Mouse (Mus musculus) cerebellum, postnatal 25 days (tissue): ENCODE data around the gene Slc25a34.

Experiments used
- DNase-seq, 2 experiments: peaks; one replicate each; pipeline ENCODE4 v3.0.0; 2021; ENCODE audit warnings: mixed read lengths in 2 of 2

Gene Slc25a34

DNA sequence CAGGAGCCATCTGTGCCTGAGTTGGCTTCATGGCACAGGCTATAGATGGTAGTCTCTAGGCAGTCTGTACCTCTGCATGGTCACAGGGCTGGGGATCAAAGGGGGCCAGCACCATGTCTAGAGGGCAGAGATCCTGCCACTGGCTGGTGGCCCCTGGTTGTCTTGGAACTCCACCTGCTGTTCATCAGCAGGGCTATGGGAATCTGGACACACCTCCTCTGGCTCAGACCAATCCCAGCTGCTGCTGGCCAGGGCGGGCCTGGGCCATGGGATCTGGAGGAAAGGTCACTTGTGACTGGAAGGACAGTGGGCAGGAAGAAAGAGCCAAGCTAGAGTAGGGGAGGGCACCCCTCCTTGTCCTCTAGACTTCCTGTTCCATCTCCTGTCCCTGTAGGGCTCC, at the start of gene Slc25a34:
Slc25a34 (minus strand) TSS at position 156 of the 400 bp plus-strand sequence.
- peak in 1 of 2 experiments; percentile 38 for DNase-seq

DNA sequence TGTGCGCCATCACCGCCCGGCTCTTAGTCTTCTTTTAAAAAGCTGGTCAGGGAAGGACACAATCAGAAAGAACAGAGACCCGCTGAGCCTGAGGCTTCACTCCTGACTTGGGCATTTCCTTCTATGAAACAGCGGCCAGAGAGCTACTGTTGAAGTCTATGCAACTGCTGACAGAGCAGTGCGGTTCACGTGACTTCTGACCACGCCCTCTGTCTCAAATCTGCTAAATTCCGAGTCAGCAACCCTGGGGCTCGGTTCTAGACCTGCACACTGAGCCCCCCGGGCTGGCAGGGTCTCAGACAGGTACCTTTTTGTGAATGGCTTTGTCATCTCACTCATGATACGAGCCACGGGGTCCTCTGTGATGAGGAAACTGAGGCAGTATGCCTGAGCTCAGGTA, 48.7 kb upstream of the Slc25a34 start:
- no peak for DNase-seq

- no peak for DNase-seq
Measured at GRCm38 (mm10) chr4:141671389-141671788, 47.8 kb upstream of the Slc25a34 start.

DNA sequence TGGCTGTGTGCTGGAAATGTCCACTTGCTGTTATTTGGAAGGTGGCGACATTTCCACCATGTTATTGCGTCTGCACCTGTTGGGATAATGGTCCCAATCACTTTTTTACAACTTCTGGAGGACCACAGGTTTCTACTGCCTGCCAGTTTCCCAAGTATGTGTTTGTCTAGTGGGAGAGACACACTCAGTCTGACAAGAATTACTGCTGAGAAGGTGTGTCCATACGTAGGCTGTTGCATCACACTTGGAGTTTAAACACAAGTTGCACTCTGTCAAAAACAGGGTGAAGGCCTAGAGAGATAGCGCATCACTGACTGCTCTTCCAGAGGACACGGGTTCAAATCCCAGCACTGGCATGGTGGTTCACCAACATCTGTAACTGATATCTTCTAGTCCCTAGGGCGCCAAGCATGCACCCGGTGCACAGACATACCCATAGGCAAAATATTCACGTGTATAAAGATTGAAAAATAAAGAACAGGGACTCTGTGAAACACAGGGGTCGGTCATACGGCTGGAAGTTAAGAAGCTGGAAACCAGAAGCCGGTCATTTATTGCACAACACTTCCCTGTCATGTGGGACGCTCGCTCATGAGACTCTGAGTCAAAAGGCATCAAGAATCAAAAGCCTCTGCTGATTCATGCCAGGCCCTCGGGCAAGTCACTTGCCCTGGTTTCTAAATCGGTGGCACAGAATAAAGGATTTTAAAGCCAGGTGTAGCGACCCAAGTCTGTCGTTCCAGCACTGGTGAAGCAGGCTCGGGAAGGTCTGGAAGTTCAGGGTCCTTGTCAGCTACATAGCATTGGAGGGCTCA, 46.5 kb upstream of the Slc25a34 start:
- DNase-seq = peak in 1 of 2 experiments; percentile 26

GRCm38 (mm10) chr4:141664799-141665198, 41.2 kb upstream of the Slc25a34 start, which contains the start of gene Plekhm2:
Gene Plekhm2 (minus strand): TSS chr4:141664899.
- DNase-seq = no peak

GRCm38 (mm10) chr4:141664011-141664745, 40.6 kb upstream of the Slc25a34 start:
- peak; percentile 80 to 90 for DNase-seq

GRCm38 (mm10) chr4:141663122-141663931, 39.7 kb upstream of the Slc25a34 start:
- DNase-seq = peak; percentile 57 to 60

DNA sequence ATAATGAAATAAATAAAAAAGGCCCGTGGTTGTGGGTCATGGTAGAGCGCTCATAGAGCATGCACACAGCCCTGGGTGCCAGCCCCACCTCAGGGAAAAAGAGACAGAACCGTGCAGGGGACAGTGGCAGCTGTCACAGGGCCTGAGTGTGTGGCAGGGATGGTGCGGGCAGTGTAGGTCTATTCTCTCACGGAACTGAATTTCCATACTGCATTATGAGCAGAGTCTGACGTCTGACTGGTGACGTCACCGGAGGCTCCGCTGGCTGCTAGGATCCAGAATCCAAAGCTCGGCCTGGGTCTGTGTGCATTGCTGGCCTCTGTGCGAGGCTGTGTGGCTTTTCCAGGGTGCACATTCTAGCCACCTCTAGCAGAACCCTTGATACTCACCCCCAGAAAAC, 37.3 kb upstream of the Slc25a34 start:
- no peak for DNase-seq

DNA sequence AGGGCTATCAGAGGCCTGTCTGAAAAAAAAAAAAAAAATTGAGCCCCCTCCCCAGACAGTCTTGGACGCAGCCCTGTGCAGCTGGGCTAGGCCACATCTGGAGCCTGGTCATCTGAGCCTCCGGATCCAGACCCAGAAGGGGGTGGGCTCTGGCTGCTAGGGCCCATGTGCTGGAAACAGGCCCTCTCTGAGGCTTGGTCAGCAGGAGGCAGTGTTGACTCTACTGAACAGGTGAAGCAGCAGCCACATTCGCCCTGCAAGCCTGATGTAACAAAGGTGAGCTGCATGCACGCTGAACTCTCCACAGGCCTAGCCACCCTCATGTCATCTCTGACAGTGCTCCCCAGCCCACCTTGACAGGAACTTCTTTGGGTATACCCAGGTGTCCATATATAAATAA, 36.1 kb upstream of the Slc25a34 start:
- no peak for DNase-seq

DNA sequence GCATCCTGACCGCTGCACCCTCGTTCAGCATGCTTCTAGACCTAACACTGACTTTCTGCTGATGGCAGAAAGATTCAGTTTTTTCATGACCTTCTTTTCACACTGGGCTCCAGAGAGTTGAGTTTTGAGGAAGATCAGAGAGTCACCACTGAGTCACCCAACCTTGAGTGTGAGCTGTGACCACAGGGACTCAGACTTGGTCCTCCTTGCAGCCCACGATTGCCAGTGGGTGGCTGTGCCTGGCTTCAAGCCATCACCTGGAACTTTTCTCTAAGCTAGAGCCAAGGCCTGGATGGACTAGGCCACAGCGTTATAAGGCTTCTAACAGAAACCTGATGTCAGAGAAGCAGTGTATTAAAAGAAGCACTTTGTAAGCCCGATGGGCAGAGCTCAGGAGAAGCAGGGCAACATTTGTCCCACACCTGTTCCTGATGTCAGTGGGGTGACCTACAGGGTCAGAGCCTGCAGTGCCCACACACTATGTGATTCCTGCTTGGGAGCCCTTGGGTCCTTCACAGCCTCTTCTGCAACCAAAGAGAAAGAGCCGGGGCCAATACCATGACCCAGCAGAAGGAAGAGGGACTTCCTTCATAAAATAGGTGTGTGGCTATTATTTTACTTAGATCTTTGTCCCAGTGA, 35.3 kb upstream of the Slc25a34 start:
- peak in 1 of 2 experiments; percentile 51 for DNase-seq

DNA sequence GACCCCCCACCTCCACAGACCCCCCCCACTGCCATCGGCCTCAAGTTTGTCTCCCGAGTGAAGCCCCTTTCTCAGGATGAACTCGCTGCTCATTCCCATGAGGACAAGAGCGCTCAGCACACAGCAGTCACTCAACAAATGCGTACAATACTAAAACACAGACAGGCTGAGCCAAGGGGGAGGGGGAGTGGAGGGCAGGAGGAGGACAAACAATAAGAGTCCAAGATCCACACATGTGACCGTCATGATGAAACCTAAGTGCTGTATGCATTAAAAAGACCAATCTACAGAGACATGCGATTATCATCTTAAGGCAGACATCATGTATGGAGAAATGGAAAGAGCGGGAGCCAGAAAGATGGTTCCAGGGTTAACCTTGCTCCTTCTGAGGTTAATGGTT, 33.3 kb upstream of the Slc25a34 start:
- DNase-seq = no peak

DNA sequence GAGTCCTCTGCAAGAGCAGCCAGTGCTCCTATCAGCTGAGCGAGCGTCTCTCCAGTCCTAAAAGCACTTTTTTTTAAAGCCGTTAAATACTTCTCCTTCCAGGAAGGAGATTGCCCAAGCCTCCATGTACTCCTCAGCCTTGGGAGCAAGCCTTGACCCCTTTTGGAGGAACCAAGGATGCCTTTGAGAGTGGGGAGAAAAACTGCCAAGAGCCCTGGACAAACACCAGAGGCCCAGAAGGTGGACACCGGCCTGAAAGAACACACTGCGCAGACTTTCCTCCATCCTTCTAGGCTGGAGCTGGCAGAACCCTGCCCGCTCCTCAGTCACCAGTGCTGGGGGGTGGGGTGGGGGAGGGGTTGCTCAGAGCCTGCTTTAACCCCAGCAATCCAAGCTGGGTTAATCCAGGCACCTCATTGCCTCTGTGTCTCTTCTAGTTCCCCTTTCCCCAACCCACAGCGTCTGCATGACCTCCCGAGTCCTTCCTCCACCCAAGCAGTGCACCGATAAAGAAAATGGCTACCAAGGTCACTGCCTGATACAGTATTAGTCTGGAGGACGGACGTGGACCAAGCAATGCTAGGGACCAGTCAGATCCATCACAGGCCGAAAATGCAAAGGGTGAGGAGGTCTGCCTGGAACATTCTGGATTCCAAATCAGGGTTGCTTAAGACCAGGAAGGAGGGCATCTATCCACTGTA, 32.4 kb upstream of the Slc25a34 start:
- peak; percentile 67 to 68 for DNase-seq

DNA sequence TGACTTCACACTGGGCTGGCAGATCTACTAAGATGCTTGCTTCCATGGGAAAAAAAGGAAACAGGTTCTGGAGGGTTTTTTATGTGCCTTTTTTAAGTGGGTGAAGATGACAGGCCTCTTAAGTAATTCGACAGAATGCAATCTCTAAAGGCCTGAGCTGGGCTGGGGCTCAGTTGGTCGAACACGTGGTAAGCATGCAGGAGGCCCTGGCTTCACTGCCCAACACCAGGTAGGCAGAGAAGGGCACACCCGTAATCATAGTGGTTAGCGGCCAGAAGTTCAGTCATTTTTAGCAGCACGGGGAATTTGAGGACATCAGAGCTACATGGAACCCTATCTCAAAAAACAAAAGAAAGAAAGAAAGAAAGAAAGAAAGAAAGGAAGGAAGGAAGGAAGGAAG, 30.9 kb upstream of the Slc25a34 start:
- DNase-seq = no peak

DNA sequence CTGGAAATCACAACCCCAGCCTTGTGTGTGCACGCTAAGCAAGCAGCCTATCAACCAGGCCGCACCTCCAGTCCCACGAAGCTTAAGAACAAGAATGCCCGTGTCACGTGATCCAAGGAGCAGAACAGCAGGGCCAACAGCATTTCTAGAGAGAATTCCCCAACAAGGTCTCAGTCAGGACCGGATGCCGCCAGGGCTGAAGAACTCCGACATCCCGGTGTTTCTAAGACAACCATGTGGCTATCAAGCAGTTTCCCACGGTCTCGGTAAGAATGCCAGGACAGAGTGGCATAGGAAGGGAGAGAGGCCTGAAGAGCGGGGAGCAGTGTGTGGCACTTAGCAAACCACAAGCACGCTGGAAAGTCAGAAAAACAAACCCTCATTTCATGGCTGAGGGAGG, 30.2 kb upstream of the Slc25a34 start:
- DNase-seq = no peak

DNA sequence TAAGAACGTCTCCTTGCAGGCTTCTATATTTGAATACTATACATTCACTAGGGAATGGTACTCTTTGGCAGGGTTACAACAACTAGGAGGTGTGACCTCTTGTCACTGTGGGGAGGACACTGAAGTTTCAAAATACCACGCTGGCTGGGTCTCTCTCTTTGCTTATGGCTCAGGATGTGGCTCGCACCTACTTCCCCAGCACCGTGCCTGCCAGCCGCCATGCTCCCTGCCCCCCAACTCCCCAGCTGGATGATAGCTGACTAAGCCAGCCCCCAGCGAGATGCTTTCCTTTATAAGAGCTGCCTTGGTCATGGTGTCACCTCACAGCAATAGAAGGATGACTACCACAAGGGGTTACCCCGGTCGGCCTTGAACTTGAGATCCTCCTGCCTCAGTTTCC, 29.4 kb upstream of the Slc25a34 start:
- DNase-seq = no peak

GRCm38 (mm10) chr4:141651944-141652343, 28.3 kb upstream of the Slc25a34 start:
- no peak for DNase-seq

DNA sequence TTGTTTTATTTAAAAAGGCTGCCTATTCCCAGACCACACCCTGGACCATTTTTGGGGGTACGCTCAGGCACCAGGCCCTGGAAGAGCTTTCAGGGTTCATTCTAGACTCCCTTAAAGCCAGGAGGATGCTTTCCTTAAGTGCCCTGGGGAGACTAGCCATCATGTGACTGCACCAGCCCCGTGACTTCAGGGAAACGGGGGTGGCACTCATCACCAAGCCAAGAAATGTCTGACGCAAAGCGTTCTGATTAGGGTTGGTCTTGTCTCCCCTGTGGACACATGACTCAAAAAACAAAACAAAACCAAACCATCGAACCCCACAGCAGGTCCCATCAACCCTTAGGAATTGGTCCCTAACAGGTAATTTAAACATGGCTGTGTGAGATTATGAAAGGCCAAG, 27.7 kb upstream of the Slc25a34 start:
- DNase-seq = no peak

DNA sequence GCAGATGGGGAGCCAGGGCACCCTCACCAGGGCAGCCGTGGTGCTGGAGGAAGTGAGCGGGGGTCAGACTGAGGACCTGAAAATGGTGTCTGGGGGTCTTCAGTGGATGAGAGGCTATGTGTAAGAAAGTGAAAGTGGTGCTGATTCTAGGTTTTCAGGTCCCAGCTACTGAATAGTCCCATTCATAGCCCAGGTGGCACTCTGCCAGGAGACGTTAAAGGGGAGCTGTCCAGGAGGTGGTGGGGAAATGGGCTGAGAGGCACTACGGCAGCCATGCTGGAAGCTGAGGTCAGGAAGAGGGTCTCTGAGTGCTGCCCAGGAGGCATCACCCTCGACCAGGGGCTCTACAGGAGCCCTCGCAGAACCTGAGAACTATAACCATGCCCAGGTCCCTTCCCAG, 25.6 kb upstream of the Slc25a34 start:
- DNase-seq = no peak

GRCm38 (mm10) chr4:141648262-141648661, 24.6 kb upstream of the Slc25a34 start:
- no peak for DNase-seq

DNA sequence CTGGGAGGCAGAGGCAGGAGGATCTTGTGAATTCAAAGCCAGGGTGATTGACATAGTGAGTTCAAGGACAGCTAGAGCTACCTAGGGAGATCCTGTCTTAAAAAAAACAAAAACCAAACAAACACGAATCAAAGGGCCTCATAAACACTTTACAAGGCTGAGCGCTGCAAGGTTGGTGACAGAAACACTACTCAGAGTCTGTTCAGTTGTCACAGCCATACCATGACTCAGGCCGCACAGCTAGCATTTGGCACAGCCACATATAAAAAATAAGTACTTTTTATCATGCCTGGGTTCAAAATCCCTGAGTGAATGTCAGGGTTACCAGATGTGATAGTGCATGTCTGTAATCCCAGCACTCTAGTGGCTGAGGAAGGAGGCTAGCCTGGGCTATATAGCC, 23.6 kb upstream of the Slc25a34 start:
- no peak for DNase-seq

- no peak for DNase-seq
Measured at GRCm38 (mm10) chr4:141645988-141646387, 22.4 kb upstream of the Slc25a34 start.
